Mouse (Mus musculus): Measurements from ENCODE around the gene Timm13.

Timm13 gene

DNA sequence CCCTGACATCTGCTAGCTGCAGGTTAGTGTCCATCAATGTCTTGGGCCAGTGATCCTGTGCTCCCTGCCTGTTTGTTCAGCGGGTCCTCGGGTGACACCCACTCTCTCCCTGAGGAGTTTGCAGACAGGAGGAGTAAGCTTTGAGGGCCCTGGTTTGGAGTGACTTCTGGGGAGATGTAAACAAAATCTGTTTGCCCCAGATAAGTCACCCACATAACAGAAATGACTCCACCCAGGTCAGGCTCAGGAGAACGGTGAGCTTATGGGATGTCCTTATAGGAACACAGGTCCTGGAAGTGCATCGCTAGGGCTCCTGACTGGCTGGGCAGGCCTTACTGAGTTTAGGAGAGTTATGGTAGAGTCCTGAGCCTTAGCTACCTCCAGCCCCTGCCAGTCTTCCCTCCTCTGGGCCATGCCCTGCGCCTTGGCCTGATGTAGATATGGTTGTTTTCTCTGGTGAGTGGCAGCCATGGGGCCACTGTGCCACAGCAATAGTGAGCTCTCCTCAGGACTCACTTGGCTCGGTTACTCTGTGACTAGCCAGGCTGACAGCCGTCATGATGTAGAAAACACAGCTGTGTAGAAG, 42.3 kb downstream of the Timm13 start:
- no peak for DNase-seq

DNA sequence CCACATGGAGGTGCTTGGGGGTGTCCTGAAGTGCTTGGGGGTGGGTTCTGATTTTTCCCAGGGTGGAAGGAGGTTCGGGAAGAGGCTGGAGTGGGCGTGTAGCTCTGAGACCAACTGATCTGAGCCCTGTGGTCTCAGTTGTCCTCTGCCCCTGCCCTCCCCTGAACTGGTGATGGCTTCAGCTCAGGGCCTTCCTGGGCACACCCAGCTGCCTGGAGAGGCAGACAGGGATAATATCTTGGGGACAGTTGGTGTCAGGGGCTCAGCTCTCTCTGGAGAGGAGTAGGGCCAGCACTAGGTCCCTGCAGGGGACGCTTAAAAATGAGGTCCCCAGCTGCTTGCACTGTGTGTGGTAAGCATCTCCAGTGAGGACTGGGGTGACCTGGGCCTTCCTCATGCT, 42.9 kb downstream of the Timm13 start:
- no peak for DNase-seq

DNA sequence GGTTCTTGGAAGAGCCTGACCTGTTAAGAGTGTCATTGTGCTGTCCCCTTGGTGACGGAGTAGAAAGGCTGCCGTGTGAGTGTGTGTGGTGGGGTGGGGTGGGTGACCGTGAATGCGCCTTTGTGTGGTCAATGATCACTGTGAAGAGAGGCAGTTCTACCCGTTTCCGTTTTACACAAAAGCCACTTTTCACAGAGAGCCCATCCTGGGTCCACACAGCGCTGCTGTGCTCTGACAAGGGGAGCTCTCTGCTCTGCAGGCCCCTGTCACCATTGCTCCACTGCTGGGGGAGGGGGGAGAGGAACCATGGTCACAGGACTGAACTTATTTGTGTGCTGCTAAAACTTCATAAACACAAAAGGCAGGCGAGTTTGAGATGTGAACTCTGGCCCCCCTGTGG, 43.4 kb downstream of the Timm13 start:
- DNase-seq: no peak

DNA sequence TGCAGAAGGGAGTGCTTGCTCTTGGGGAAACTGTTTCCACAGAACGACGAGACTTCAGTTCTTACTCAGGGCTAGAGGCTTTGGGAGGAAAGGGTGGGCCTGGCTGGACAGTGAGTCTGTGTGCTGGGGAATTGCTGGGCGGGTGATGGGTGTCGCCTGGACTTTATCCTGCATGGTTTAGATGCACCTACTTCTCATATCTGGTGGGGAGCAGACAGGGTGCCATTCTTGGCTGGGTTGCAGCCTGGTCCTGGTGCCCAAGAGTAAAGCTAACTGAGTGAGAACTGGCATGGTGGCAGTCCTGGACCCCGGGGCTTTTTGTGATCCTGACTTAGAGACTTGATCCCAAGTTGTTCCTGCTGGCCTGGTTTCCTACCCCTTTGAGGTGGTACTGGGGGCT, 43.9 kb downstream of the Timm13 start:
- DNase-seq: no peak

DNA sequence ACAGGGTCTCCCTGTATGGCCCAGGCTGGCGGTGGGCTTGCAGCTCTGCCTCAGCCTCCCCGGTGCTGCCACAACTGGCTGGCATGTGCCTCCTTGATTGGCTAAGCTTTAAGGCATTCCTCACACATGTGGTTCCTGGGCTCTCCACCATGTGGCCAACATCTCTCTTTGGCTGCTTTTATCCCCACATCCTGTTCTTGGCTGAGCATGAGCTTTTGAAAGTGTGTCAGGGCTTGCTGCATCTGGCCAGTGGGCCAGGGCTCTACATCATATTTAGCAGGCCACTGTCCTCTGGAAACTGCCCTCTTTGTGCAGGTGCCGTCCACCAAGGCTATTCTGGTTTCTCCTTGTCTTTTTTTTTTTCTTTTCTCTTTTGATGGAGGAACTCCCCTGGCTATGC, 44.5 kb downstream of the Timm13 start:
- DNase-seq: no peak

DNA sequence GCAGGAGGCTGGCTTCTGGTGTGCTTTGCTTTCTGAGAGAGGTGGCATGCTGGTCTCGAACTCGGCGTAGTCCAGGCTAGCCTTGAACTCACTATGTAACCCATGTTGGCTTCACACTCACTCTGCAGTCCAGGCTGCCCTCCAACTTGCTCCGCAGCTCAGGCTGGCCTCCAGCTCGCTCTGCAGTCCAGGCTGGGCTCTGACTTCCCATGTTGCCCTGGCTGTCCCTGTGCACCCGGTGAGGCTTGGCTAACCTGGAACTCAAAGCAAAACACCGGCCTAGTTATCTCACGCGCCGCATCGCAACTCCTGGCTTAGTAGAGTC, 45.1 kb downstream of the Timm13 start:
- DNase-seq: no peak

DNA sequence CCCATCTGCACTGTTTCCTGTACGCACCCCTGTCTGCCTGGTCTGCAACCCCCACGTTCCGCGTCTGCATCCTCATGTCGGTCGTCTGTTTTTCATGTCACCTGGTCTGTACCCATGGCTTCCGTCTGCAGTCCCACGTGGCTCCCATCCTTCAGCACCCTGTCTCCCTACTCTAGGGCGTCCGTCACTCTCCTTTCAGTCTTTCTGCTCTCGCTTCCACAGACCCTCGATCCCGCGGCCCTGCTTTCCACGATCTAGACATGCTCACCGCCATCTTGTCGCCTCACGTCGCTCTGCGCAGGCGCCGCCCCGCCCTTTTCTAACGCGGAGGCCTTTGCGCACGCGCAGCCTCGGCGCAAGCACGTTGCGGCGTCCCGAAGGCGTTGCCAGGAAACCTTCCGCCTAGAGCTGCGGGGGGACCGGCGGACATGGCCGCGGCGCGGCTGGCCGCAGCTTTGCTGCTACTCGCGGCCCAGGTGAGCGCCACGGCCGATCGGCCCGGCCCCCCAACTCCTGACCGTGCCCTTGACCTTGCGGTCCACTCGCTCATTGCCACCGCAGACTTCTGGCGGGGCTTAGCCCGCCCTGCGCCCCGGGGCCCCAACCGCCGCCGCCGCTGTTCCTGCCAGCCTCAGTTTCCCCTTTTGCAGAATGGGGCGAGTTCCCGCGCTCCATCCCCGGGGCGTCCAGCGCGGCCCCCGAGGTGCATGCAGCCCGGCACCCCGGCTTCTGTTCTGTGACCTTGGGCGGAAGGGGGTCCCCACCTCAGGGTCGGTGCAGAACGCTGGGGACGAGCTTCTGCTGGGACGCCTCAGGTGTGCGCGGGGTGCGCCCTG, 45.6 kb downstream of the Timm13 start, which contains the start of the genes Lsm7 and Sppl2b:
Gene Lsm7 (minus strand): TSS at position 297 of the 836 bp plus-strand sequence.
Gene Sppl2b (plus strand): TSS at position 363 of the 836 bp plus-strand sequence.
- peak; percentile 98 for DNase-seq

All from kidney, postnatal 14 days (tissue).